Mouse (Mus musculus) limb, embryonic 13.5 days (tissue): ENCODE data around the gene Slc17a7. TPM values are rescaled to one million over a fixed set of nuclear protein-coding genes. Genes with fewer than 3 reads are reported as not detected.
A peak's percentile ranks its signal among the peaks of the same experiment; 100 is the strongest.

Experiments
- ATAC-seq: fragments of 200-750 bp; cut with Nextera tagmentation; 2 replicates; pipeline ENCODE4 v1.8.0; 2017; ENCODE audit warnings: low read depth, moderate number of reproducible peaks, moderate TSS enrichment; ENCODE audit not compliant: low FRiP score
- H3K27ac ChIP-seq: fragments of 300-500 bp; sonication (generic); 2 replicates; pipeline ENCODE4 v1.5.1; 2015; ENCODE audit warnings: inconsistent platforms, mild to moderate bottlenecking, moderate library complexity
- H3K27me3 ChIP-seq: fragments of 300-500 bp; sonication (generic); 2 replicates; pipeline ENCODE4 v1.6.1; 2015; ENCODE audit warnings: mild to moderate bottlenecking, inconsistent platforms
- H3K36me3 ChIP-seq: fragments of 300-500 bp; sonication (generic); 2 replicates; pipeline ENCODE4 v1.6.1; 2015; ENCODE audit warnings: inconsistent platforms, mild to moderate bottlenecking, moderate library complexity
- H3K4me1 ChIP-seq: fragments of 300-500 bp; sonication (generic); 2 replicates; pipeline ENCODE4 v1.6.1; 2015; ENCODE audit warnings: inconsistent platforms
- H3K4me2 ChIP-seq: fragments of 300-500 bp; sonication (generic); replicated peaks from 2 replicates; pipeline ENCODE4 v1.6.1; 2015; ENCODE audit warnings: inconsistent platforms, mild to moderate bottlenecking, moderate library complexity
- H3K4me3 ChIP-seq: fragments of 300-500 bp; sonication (generic); 2 replicates; pipeline ENCODE4 v1.5.1; 2015; ENCODE audit warnings: moderate library complexity, mild to moderate bottlenecking, inconsistent platforms
- H3K9ac ChIP-seq: fragments of 300-500 bp; sonication (generic); 2 replicates; pipeline ENCODE4 v1.6.1; 2015; ENCODE audit warnings: mild to moderate bottlenecking, inconsistent platforms
- H3K9me3 ChIP-seq: fragments of 300-500 bp; sonication (generic); 2 replicates; pipeline ENCODE4 v1.6.1; 2016; ENCODE audit warnings: inconsistent platforms
- WGBS: fragments of 180-500 bp; shearing (Covaris S2); methylation state at CpG from one replicate; pipeline ENCODE4 v1.1.7; 2015; 5-methylcytosine and 5-hydroxymethylcytosine counted together
- polyA plus RNA-seq: library from polyadenylated mRNA; unstranded; fragments of >200 nt; fragmentation: Nextera tagmentation; extraction: Ambion mirVana; gene quantifications from 2 replicates; pipeline ENCODE4 v1.2.1, GENCODE M21; 2015

Gene Slc17a7
- polyA plus RNA-seq, 1 experiment from 2014 or later = 0.19 TPM

- Histone ChIP-seq H3K36me3 (no peaks in the 10 kb centered on the region), H3K9me3 (no peaks in the 10 kb centered on the region), H3K4me1 (peaks cover 4% of the 10 kb centered on the region), H3K4me2 (no peak overlapping the region), H3K27me3 (peaks cover 17% of the 10 kb centered on the region; the same call in 1 of the 2 replicates), H3K9ac (0 out of 2 replicates have a peak overlapping the region, but pooled peaks have one; percentile 39), H3K27ac (no peak overlapping the region), H3K4me3 (no peak overlapping the region)
- WGBS = 68% methylated on average over 5 of the region's 5 CpGs
- ATAC-seq = no peak
These were observed 33.2 kb downstream of the Slc17a7 start for GRCm38 (mm10) chr7:45196994-45197393.

- no peak overlapping the region for H3K9ac ChIP-seq
- H3K4me3 ChIP-seq = no peak overlapping the region
- 13% methylated on average over 5 of the region's 5 CpGs for WGBS
- no peaks in the 10 kb centered on the region for H3K9me3 ChIP-seq
- no peaks in the 10 kb centered on the region for H3K36me3 ChIP-seq
- no peak overlapping the region for H3K27ac ChIP-seq
- H3K4me2 ChIP-seq = no peak overlapping the region
- ATAC-seq = no peak
- H3K27me3 ChIP-seq = peaks cover 22% of the 10 kb centered on the region
- H3K4me1 ChIP-seq = no peaks in the 10 kb centered on the region
These were observed 34.7 kb downstream of the Slc17a7 start for GRCm38 (mm10) chr7:45198435-45198834.

GRCm38 (mm10) chr7:45198961-45199360 lies 35.2 kb downstream of the Slc17a7 start:
- H3K36me3 ChIP-seq = no peaks in the 10 kb centered on the region
- no peaks in the 10 kb centered on the region for H3K4me1 ChIP-seq
- 81% methylated on average over 11 of the region's 11 CpGs for WGBS
- ATAC-seq = no peak
- H3K9ac ChIP-seq = no peak overlapping the region
- H3K27me3 ChIP-seq = peaks cover 18% of the 10 kb centered on the region
- no peak overlapping the region for H3K4me3 ChIP-seq
- no peak overlapping the region for H3K27ac ChIP-seq
- no peak overlapping the region for H3K4me2 ChIP-seq
- no peaks in the 10 kb centered on the region for H3K9me3 ChIP-seq

- ATAC-seq = no peak
- H3K4me3 ChIP-seq = no peak overlapping the region
- H3K36me3 ChIP-seq = no peaks in the 10 kb centered on the region
- 43% methylated on average over 10 of the region's 10 CpGs for WGBS
- no peak overlapping the region for H3K4me2 ChIP-seq
- no peak overlapping the region for H3K27ac ChIP-seq
- H3K27me3 ChIP-seq = peaks cover 12% of the 10 kb centered on the region; the same call in 1 of the 2 replicates
- H3K9ac ChIP-seq = no peak overlapping the region
- no peaks in the 10 kb centered on the region for H3K9me3 ChIP-seq
- no peaks in the 10 kb centered on the region for H3K4me1 ChIP-seq
These were observed 38.9 kb downstream of the Slc17a7 start for GRCm38 (mm10) chr7:45202654-45203053.

- Histone ChIP-seq H3K27ac (peak within 1 kb of the TSS; percentile 56; the same call in 1 of the 2 replicates), H3K4me3 (peak within 1 kb of the TSS; percentile 49), H3K9ac (peak within 1 kb of the TSS; percentile 53), H3K4me2 (peak within 1 kb of the TSS; percentile 66), H3K4me1 (no peaks in the 10 kb centered on the region), H3K36me3 (no peaks in the 10 kb centered on the region), H3K9me3 (0 out of 2 replicates have a peak, but pooled peaks cover 6% of the 10 kb centered on the region), H3K27me3 (peaks cover 17% of the 10 kb centered on the region)
- peak; percentile 97 for ATAC-seq
- WGBS = 8% methylated on average over 44 of the region's 44 CpGs
These were observed 40.8 kb downstream of the Slc17a7 start, which contains the start of gene Ccdc155 for GRCm38 (mm10) chr7:45204380-45205143. Gene Ccdc155 (minus strand): TSS chr7:45204892.

GRCm38 (mm10) chr7:45208260-45208659 lies 44.5 kb downstream of the Slc17a7 start:
- Histone ChIP-seq H3K4me3 (no peak overlapping the region), H3K9me3 (0 out of 2 replicates have a peak, but pooled peaks cover 6% of the 10 kb centered on the region), H3K4me2 (no peak overlapping the region), H3K9ac (no peak overlapping the region), H3K36me3 (no peaks in the 10 kb centered on the region), H3K4me1 (peaks cover 5% of the 10 kb centered on the region; the same call in 1 of the 2 replicates), H3K27ac (no peak overlapping the region), H3K27me3 (peaks cover 41% of the 10 kb centered on the region)
- no peak for ATAC-seq
- WGBS = 80% methylated on average over 6 of the region's 6 CpGs

GRCm38 (mm10) chr7:45211070-45211469 lies 47.3 kb downstream of the Slc17a7 start:
- no peak overlapping the region for H3K9ac ChIP-seq
- 0 out of 2 replicates have a peak, but pooled peaks cover 6% of the 10 kb centered on the region for H3K9me3 ChIP-seq
- H3K4me1 ChIP-seq = peaks cover 12% of the 10 kb centered on the region
- peaks cover 47% of the 10 kb centered on the region for H3K27me3 ChIP-seq
- no peaks in the 10 kb centered on the region for H3K36me3 ChIP-seq
- ATAC-seq = no peak
- no peak overlapping the region for H3K4me3 ChIP-seq
- no peak overlapping the region for H3K27ac ChIP-seq
- 67% methylated on average over 10 of the region's 10 CpGs for WGBS
- H3K4me2 ChIP-seq = no peak overlapping the region

- Histone ChIP-seq H3K27ac (no peak within 1 kb of the TSS), H3K4me2 (peak within 1 kb of the TSS; percentile 36), H3K4me1 (peaks cover 12% of the 10 kb centered on the region), H3K9me3 (0 out of 2 replicates have a peak, but pooled peaks cover 6% of the 10 kb centered on the region), H3K4me3 (peak within 1 kb of the TSS; percentile 16), H3K9ac (no peak within 1 kb of the TSS), H3K36me3 (no peaks in the 10 kb centered on the region), H3K27me3 (peaks cover 47% of the 10 kb centered on the region)
- ATAC-seq = no peak
- 5% methylated on average over 17 of the region's 17 CpGs for WGBS
These were observed 48.1 kb downstream of the Slc17a7 start, which contains the start of gene Dkkl1 for GRCm38 (mm10) chr7:45211851-45212251. Gene Dkkl1 (minus strand): TSS chr7:45212147.

GRCm38 (mm10) chr7:45212356-45212755 lies 48.6 kb downstream of the Slc17a7 start:
- ATAC-seq = no peak
- Histone ChIP-seq H3K36me3 (peaks cover 4% of the 10 kb centered on the region), H3K4me2 (peak overlapping the region; percentile 36; the same call in 1 of the 2 replicates)

GRCm38 (mm10) chr7:45213708-45214107 lies 50.0 kb downstream of the Slc17a7 start:
- no peak overlapping the region for H3K4me3 ChIP-seq
- H3K27ac ChIP-seq = no peak overlapping the region
- peaks cover 45% of the 10 kb centered on the region for H3K27me3 ChIP-seq
- H3K36me3 ChIP-seq = peaks cover 18% of the 10 kb centered on the region
- H3K9ac ChIP-seq = no peak overlapping the region
- ATAC-seq = no peak
- WGBS = 54% methylated on average over 5 of the region's 5 CpGs
- H3K4me1 ChIP-seq = peaks cover 31% of the 10 kb centered on the region
- H3K9me3 ChIP-seq = no peaks in the 10 kb centered on the region
- H3K4me2 ChIP-seq = no peak overlapping the region

More at GRCm38 (mm10) chr7:45212356-45212755, 48.6 kb downstream of the Slc17a7 start:
- H3K27ac ChIP-seq = no peak overlapping the region
- H3K9ac ChIP-seq = no peak overlapping the region
- H3K4me3 ChIP-seq = no peak overlapping the region
- peaks cover 17% of the 10 kb centered on the region for H3K4me1 ChIP-seq
- H3K9me3 ChIP-seq = 0 out of 2 replicates have a peak, but pooled peaks cover 6% of the 10 kb centered on the region
- WGBS = 74% methylated on average over 7 of the region's 7 CpGs
- peaks cover 47% of the 10 kb centered on the region for H3K27me3 ChIP-seq

- H3K4me1 ChIP-seq = peaks cover 45% of the 10 kb centered on the region
- H3K4me2 ChIP-seq = peak within 1 kb of the TSS; percentile 96
- H3K27ac ChIP-seq = peak within 1 kb of the TSS; percentile 99
- H3K4me3 ChIP-seq = peak within 1 kb of the TSS; percentile 88
- peaks cover 26% of the 10 kb centered on the region for H3K27me3 ChIP-seq
- peaks cover 39% of the 10 kb centered on the region for H3K36me3 ChIP-seq
- H3K9me3 ChIP-seq = no peaks in the 10 kb centered on the region
- H3K9ac ChIP-seq = peak within 1 kb of the TSS; percentile 99
- peak; percentile 51 for ATAC-seq
- under 1% methylated on average over 55 of the region's 55 CpGs for WGBS
These were observed 52.1 kb downstream of the Slc17a7 start, which contains the start of gene Tead2 for GRCm38 (mm10) chr7:45215673-45216441. Gene Tead2 (plus strand): TSS chr7:45215753.
